In the genomic region with DNA sequence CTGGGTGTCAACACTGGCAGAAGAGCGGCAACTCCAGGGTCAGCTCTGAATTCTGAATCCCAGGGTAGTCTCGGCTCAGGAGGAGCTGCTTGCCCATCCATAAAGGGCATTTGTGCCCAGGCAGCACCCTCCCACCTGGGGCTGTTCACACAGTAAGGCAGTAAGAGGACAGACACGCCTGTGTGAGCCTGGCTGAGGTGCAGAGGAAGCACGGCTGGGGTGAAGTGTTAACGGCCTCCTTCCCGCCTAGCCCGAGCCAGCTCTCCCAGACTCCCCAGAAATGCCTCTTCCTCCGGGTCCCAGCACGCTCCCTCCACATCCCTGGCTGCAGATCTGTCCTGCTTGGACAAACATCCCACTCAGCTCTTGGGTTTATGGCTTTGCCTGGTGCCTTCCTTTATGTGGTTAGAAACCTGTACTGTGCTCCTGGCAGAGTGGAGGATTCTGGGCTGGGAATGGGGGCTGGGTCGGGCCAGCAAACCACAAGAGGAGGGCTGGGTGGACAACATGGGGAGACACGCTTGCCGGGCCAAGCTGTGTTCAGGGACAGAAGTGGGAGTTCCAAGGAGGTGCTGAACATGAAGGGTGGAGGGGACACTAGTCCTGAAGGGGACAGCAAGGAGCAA, we compare ENCODE assay signal across 10 mouse cellular contexts. TPM values are rescaled to one million over a fixed set of nuclear protein-coding genes. Genes with fewer than 3 reads are reported as not detected.
DNase-seq lines count a peak whose midpoint lies in the region; ATAC-seq and TF ChIP-seq lines count a peak whose summit lies in the region.
"Had no signal": no experiment of that assay in that cellular context is flagged by ENCODE, and none has a peak within 500 bp of the region (broad histone marks: within the 10 kb centered on the region; RNA-seq: fewer than 3 reads in every experiment).

No protein-coding gene starts in this region.

- H3K27ac ChIP-seq in intestine, embryonic 15.5 days = peak overlapping the region; percentile 29; the same call in 1 of the 2 replicates
- no peak overlapping the region for H3K27ac ChIP-seq in intestine, postnatal 0 days (ENCODE audit: low read depth, low read length)
- H3K27ac ChIP-seq in embryonic facial prominence, embryonic 10.5 days (replicated peaks) = peak overlapping the region; percentile 2; the same call in 1 of the 2 replicates
- peak overlapping the region; percentile 64 for H3K27ac ChIP-seq in limb, embryonic 15.5 days
- H3K27ac ChIP-seq in midbrain, embryonic 10.5 days (replicated peaks) = no peak overlapping the region; the same call in 1 of the 2 replicates

- H3K9ac ChIP-seq in intestine, embryonic 15.5 days = peak overlapping the region; percentile 0; the same call in 1 of the 2 replicates
- no peak overlapping the region for H3K9ac ChIP-seq in intestine, postnatal 0 days (ENCODE audit: low read depth, low read length)
- H3K9ac ChIP-seq in limb, embryonic 15.5 days = no peak overlapping the region

- peaks cover 66% of the 10 kb centered on the region for H3K4me1 ChIP-seq in intestine, embryonic 15.5 days (replicated peaks)
- peaks cover 37% of the 10 kb centered on the region for H3K4me1 ChIP-seq in intestine, postnatal 0 days (replicated peaks; ENCODE audit: control insufficient read depth, insufficient read depth, low read length)
- peaks cover 63% of the 10 kb centered on the region for H3K4me1 ChIP-seq in embryonic facial prominence, embryonic 10.5 days
- H3K4me1 ChIP-seq in limb, embryonic 15.5 days = peaks cover 70% of the 10 kb centered on the region
- peaks cover 48% of the 10 kb centered on the region for H3K4me1 ChIP-seq in midbrain, embryonic 10.5 days

- no peaks in the 10 kb centered on the region for H3K36me3 ChIP-seq in intestine, embryonic 15.5 days
- H3K36me3 ChIP-seq in intestine, postnatal 0 days (ENCODE audit: control insufficient read depth, insufficient read depth) = no peaks in the 10 kb centered on the region
- H3K36me3 ChIP-seq in embryonic facial prominence, embryonic 10.5 days (replicated peaks) = no peaks in the 10 kb centered on the region
- no peaks in the 10 kb centered on the region for H3K36me3 ChIP-seq in limb, embryonic 15.5 days
- no peaks in the 10 kb centered on the region for H3K36me3 ChIP-seq in midbrain, embryonic 10.5 days

- no peak for DNase-seq in embryonic facial prominence, embryonic 10.5 days (ENCODE audit: low spot score)
- DNase-seq in kidney, adult 8-10 months = peak; percentile 59 to 68
- no peak for DNase-seq in cerebellum, postnatal 4 days (ENCODE audit: low spot score in 2 of 2)
- DNase-seq in midbrain, embryonic 10.5 days (ENCODE audit: low spot score) = no peak
- DNase-seq in layer of hippocampus, adult 9-10 months (ENCODE audit: low spot score) = no peak
- DNase-seq: cerebellum, adult 18-20 months had no signal

- no peak overlapping the region for H3K4me2 ChIP-seq in intestine, embryonic 15.5 days (replicated peaks)
- H3K4me2 ChIP-seq in intestine, postnatal 0 days (replicated peaks; ENCODE audit: low read depth) = no peak overlapping the region
- H3K4me2 ChIP-seq in limb, embryonic 15.5 days = no peak overlapping the region

- 37% methylated on average over 12 of the region's 12 CpGs for WGBS in intestine, embryonic 15.5 days
- WGBS in intestine, postnatal 0 days = 39% methylated on average over 12 of the region's 12 CpGs
- WGBS in embryonic facial prominence, embryonic 10.5 days = 55% methylated on average over 12 of the region's 12 CpGs
- WGBS in limb, embryonic 15.5 days = 31% methylated on average over 12 of the region's 12 CpGs
- 65% methylated on average over 12 of the region's 12 CpGs for WGBS in midbrain, embryonic 10.5 days

- no peaks in the 10 kb centered on the region for H3K27me3 ChIP-seq in intestine, embryonic 15.5 days (replicated peaks)
- no peaks in the 10 kb centered on the region for H3K27me3 ChIP-seq in intestine, postnatal 0 days (replicated peaks; ENCODE audit: control insufficient read depth, insufficient read depth, low read length)
- H3K27me3 ChIP-seq in embryonic facial prominence, embryonic 10.5 days (replicated peaks; ENCODE audit: low read depth, poor library complexity, severe bottlenecking) = peaks cover 44% of the 10 kb centered on the region; the same call in 1 of the 2 replicates
- no peaks in the 10 kb centered on the region for H3K27me3 ChIP-seq in limb, embryonic 15.5 days
- H3K27me3 ChIP-seq in midbrain, embryonic 10.5 days (ENCODE audit: low read depth, poor library complexity, severe bottlenecking) = peaks cover 32% of the 10 kb centered on the region

- no peak for ATAC-seq in intestine, embryonic 15.5 days
- ATAC-seq in intestine, postnatal 0 days = no peak
- ATAC-seq in limb, embryonic 15.5 days (ENCODE audit: insufficient number of reproducible peaks, low FRiP score, low TSS enrichment, low read depth) = peak; percentile 82

- TF ChIP-seq CTCF in intestine, postnatal 0 days (IDR thresholded peaks at IDR 0.05; ENCODE audit: low read depth) = no peak

- no peaks in the 10 kb centered on the region for H3K9me3 ChIP-seq in intestine, embryonic 15.5 days
- no peaks in the 10 kb centered on the region for H3K9me3 ChIP-seq in intestine, postnatal 0 days (ENCODE audit: control insufficient read depth)
- no peaks in the 10 kb centered on the region for H3K9me3 ChIP-seq in embryonic facial prominence, embryonic 10.5 days
- H3K9me3 ChIP-seq in limb, embryonic 15.5 days = no peaks in the 10 kb centered on the region
- no peaks in the 10 kb centered on the region for H3K9me3 ChIP-seq in midbrain, embryonic 10.5 days (replicated peaks)

- H3K4me3 ChIP-seq in intestine, embryonic 15.5 days (replicated peaks) = no peak overlapping the region
- no peak overlapping the region for H3K4me3 ChIP-seq in intestine, postnatal 0 days (ENCODE audit: low read depth, low read length)
- H3K4me3 ChIP-seq in embryonic facial prominence, embryonic 10.5 days = no peak overlapping the region
- H3K4me3 ChIP-seq in limb, embryonic 15.5 days = no peak overlapping the region
- H3K4me3 ChIP-seq in midbrain, embryonic 10.5 days = no peak overlapping the region
- H3K4me3 ChIP-seq: myocyte had no signal

RNA-seq across cellular contexts. Expression of a gene that starts 44.4 kb away (rescaled TPM):
- polyA plus RNA-seq in intestine, embryonic 15.5 days (2015; fragmentation: Nextera tagmentation; extraction: Ambion mirVana) = 23.2 and 29.7 TPM in 2 replicates
- 29.6 and 32.0 TPM in 2 replicates for polyA plus RNA-seq in intestine, postnatal 0 days (2015; fragmentation: Nextera tagmentation; extraction: Ambion mirVana)
- 10.8 and 12.0 TPM in 2 replicates for polyA plus RNA-seq in embryonic facial prominence, embryonic 10.5 days (2016; fragmentation: Nextera tagmentation; extraction: Ambion mirVana)
- polyA plus RNA-seq in limb, embryonic 15.5 days (2015; fragmentation: Nextera tagmentation; extraction: Ambion mirVana) = 19.5 and 22.5 TPM in 2 replicates
- 7.8 and 8.1 TPM in 2 replicates for polyA plus RNA-seq in midbrain, embryonic 10.5 days (2016; fragmentation: Nextera tagmentation; extraction: Ambion mirVana)

Comparison
In these comparisons a context has a peak if more than half of its experiments do, and no peak if none do; other contexts are left out.
1. H3K27ac ChIP-seq: peak in intestine, embryonic 15.5 days (single experiment), embryonic facial prominence, embryonic 10.5 days (single experiment) and limb, embryonic 15.5 days (single experiment); none in intestine, postnatal 0 days (single experiment) and midbrain, embryonic 10.5 days (single experiment).
2. DNase-seq: peak in kidney, adult 8-10 months (2 of 2); none in embryonic facial prominence, embryonic 10.5 days (single experiment), cerebellum, postnatal 4 days (0 of 2), midbrain, embryonic 10.5 days (single experiment) and layer of hippocampus, adult 9-10 months (single experiment).